Mouse (Mus musculus) intestine, postnatal 0 days (tissue): ENCODE data around the gene Tmc8. TPM values are rescaled to one million over a fixed set of nuclear protein-coding genes. Genes with fewer than 3 reads are reported as not detected.

ENCODE experiments used
- ATAC-seq: fragments of 200-750 bp; cut with Nextera tagmentation; 2 replicates; pipeline ENCODE4 v1.8.0; 2017; ENCODE audit warnings: mild to moderate bottlenecking, moderate TSS enrichment, moderate library complexity
- H3K27ac ChIP-seq: fragments of 300-500 bp; sonication (generic); 2 replicates; pipeline ENCODE4 v1.5.1; 2014; ENCODE audit warnings: mild to moderate bottlenecking, low read depth, low read length, moderate library complexity
- H3K27me3 ChIP-seq: fragments of 300-500 bp; sonication (generic); replicated peaks from 2 replicates; pipeline ENCODE4 v1.6.1; 2014; ENCODE audit warnings: low read length, mixed read lengths; ENCODE audit not compliant: control insufficient read depth, insufficient read depth
- H3K36me3 ChIP-seq: fragments of 300-500 bp; sonication (generic); 2 replicates; pipeline ENCODE4 v1.6.1; 2014; ENCODE audit warnings: mild to moderate bottlenecking, moderate library complexity; ENCODE audit not compliant: control insufficient read depth, insufficient read depth
- H3K4me1 ChIP-seq: fragments of 300-500 bp; sonication (generic); replicated peaks from 2 replicates; pipeline ENCODE4 v1.6.1; 2014; ENCODE audit warnings: antibody characterized with exemption, low read length, mixed read lengths; ENCODE audit not compliant: control insufficient read depth, insufficient read depth
- H3K4me2 ChIP-seq: fragments of 300-500 bp; sonication (generic); replicated peaks from 2 replicates; pipeline ENCODE4 v1.6.1; 2014; ENCODE audit warnings: low read depth, mild to moderate bottlenecking, moderate library complexity
- H3K4me3 ChIP-seq: fragments of 300-500 bp; sonication (generic); 2 replicates; pipeline ENCODE4 v1.5.1; 2014; ENCODE audit warnings: low read depth, low read length
- H3K9ac ChIP-seq: fragments of 300-500 bp; sonication (generic); 2 replicates; pipeline ENCODE4 v1.6.1; 2014; ENCODE audit warnings: mild to moderate bottlenecking, low read depth, low read length
- H3K9me3 ChIP-seq: fragments of 300-500 bp; sonication (generic); 2 replicates; pipeline ENCODE4 v1.6.1; 2016; ENCODE audit warnings: mixed run types; ENCODE audit not compliant: control insufficient read depth
- CTCF ChIP-seq: sonication (generic); IDR thresholded peaks from 2 replicates; pipeline ENCODE4 v1.5.1; 2016; ENCODE audit warnings: low read depth, mild to moderate bottlenecking, control low read depth, antibody characterized with exemption, moderate library complexity
- WGBS: fragments of 180-500 bp; shearing (Covaris S2); extraction: QIAGEN DNeasy Blood & Tissue Kit; methylation state at CpG from one replicate; pipeline ENCODE4 v1.1.7; 2014; 5-methylcytosine and 5-hydroxymethylcytosine counted together
- polyA plus RNA-seq: library from polyadenylated mRNA; unstranded; fragments of >200 nt; fragmentation: Nextera tagmentation; extraction: Ambion mirVana; gene quantifications from 2 replicates; pipeline ENCODE4 v1.2.1, GENCODE M21; 2015

Tmc8 gene
- polyA plus RNA-seq, 1 experiment from 2014 or later, result 18.2 TPM

DNA sequence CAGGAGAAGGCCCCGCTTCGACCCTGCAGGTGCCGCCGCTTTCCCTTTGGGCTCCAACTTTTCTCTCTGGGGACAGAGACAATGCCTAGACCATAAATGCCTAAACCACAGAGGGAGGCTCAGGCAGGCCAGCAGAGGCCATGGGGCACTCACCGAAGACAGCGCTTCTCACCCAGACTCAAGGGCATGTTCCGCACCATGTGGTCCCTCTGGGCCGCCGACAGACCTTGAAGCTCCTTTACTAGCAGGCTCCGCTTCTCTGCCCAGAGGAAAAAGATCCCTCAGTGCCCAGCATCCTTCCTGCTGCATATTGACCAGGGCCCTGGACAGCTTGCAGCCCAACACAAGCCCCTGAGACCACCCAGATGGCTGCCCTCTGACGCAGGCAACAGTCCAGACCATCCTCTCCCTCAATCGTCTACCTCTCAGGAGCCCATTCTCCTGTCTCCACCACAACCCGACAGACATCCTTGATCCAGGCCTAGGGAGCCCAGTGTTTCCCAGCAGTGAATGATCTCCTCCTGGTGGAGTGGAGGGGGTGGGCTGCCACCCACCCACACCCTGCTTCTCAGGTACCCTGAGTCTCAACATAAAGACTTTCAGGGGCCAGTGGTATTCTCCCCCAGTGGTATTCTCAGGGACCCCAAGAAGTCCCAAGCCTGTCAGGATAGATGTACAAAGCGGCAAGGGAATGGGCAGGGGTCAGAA lies 5.6 kb upstream of the Tmc8 start:
- Histone ChIP-seq H3K27ac (no peak overlapping the region), H3K4me3 (no peak overlapping the region), H3K9me3 (no peaks in the 10 kb centered on the region), H3K9ac (no peak overlapping the region), H3K27me3 (no peaks in the 10 kb centered on the region), H3K36me3 (peaks cover 45% of the 10 kb centered on the region; the same call in 1 of the 2 replicates), H3K4me1 (0 out of 2 replicates have a peak, but pooled peaks cover 4% of the 10 kb centered on the region), H3K4me2 (no peak overlapping the region)
- WGBS, result 89% methylated on average over 14 of the region's 14 CpGs
- TF ChIP-seq CTCF, result no peak
- no peak for ATAC-seq

- TF ChIP-seq CTCF, result no peak
- ATAC-seq, result no peak
- Histone ChIP-seq H3K27ac (no peak overlapping the region), H3K9ac (no peak overlapping the region), H3K4me1 (peaks cover 10% of the 10 kb centered on the region; the same call in 1 of the 2 replicates), H3K4me3 (no peak overlapping the region), H3K4me2 (no peak overlapping the region), H3K9me3 (no peaks in the 10 kb centered on the region), H3K36me3 (peaks cover 39% of the 10 kb centered on the region; the same call in 1 of the 2 replicates), H3K27me3 (no peaks in the 10 kb centered on the region)
- 88% methylated on average over 5 of the region's 5 CpGs for WGBS
Observed at GRCm38 (mm10) chr11:117777111-117777510, 4.8 kb upstream of the Tmc8 start.

DNA sequence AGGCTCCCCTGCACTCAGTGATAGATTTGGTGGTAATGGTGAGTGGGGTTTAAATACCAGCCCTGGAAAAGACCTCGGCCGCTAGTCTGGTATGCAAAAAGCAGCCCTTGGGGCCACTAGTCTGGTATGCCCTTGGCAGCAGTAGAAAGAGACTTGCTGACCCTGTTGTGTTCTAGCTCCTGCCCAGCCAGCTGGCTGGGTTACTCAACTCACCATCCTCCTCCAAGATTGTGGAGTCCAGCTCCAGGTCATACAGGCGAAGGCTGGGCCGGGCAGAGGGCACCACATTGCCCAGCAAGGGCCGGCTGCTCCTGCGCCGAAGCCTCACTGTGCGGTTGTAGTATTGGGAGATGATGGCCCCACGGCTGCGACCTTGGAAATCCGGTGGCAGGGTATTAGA lies 3.8 kb upstream of the Tmc8 start:
- Histone ChIP-seq H3K27me3 (no peaks in the 10 kb centered on the region), H3K4me1 (peaks cover 16% of the 10 kb centered on the region; the same call in 1 of the 2 replicates), H3K27ac (no peak overlapping the region), H3K36me3 (peaks cover 34% of the 10 kb centered on the region; the same call in 1 of the 2 replicates), H3K4me2 (peak overlapping the region; percentile 95; the same call in 1 of the 2 replicates), H3K9ac (no peak overlapping the region), H3K9me3 (no peaks in the 10 kb centered on the region), H3K4me3 (no peak overlapping the region)
- 89% methylated on average over 11 of the region's 11 CpGs for WGBS
- ATAC-seq, result no peak
- TF ChIP-seq CTCF, result no peak

DNA sequence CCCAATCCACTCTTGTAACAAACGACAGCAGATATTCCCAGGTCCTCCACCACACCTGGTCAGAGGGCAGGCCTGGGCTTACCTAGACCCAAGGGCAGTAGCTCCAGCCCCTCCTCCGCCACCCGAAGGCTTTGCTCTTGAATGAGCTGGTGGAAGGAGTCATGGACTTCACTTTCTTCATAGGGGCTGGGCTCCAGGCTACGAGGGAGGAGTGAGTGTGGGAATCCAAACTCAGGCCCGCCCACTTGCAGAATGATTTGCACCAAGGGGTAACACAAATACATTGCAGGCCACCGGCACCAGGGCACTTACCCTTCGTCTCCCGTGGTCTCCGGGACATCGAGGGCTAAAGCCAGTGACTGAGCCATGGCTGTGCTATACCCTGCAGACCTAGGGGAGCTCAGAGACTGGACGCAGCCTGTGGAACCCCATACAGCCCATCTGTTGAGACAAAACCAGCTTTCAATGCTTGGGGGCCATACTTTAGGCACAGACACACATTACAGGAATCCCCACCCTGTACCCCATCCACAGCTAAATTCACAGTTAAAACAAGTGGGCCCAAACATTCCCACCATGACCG lies 2.9 kb upstream of the Tmc8 start:
- ATAC-seq, result no peak
- 46% methylated on average over 12 of the region's 12 CpGs for WGBS
- H3K9ac ChIP-seq, result peak overlapping the region; percentile 71

GRCm38 (mm10) chr11:117779434-117780198 lies 2.3 kb upstream of the Tmc8 start:
- Histone ChIP-seq H3K9ac (peak overlapping the region; percentile 71), H3K36me3 (peaks cover 30% of the 10 kb centered on the region; the same call in 1 of the 2 replicates), H3K4me2 (peak overlapping the region; percentile 95), H3K27ac (peak overlapping the region; percentile 94), H3K4me3 (peak overlapping the region; percentile 55), H3K27me3 (no peaks in the 10 kb centered on the region), H3K4me1 (peaks cover 17% of the 10 kb centered on the region; the same call in 1 of the 2 replicates), H3K9me3 (no peaks in the 10 kb centered on the region)
- WGBS, result 4% methylated on average over 38 of the region's 38 CpGs
- ATAC-seq, result peak; percentile 42
- TF ChIP-seq CTCF, result peak; percentile 12; the same call in 1 of the 2 replicates

More for the DNA sequence above, 2.9 kb upstream of the Tmc8 start:
- peaks cover 32% of the 10 kb centered on the region; the same call in 1 of the 2 replicates for H3K36me3 ChIP-seq
- no peak for TF ChIP-seq CTCF
- no peaks in the 10 kb centered on the region for H3K9me3 ChIP-seq
- peaks cover 17% of the 10 kb centered on the region; the same call in 1 of the 2 replicates for H3K4me1 ChIP-seq
- peak overlapping the region; percentile 94 for H3K27ac ChIP-seq
- no peaks in the 10 kb centered on the region for H3K27me3 ChIP-seq
- H3K4me2 ChIP-seq, result peak overlapping the region; percentile 95
- peak overlapping the region; percentile 55 for H3K4me3 ChIP-seq

GRCm38 (mm10) chr11:117780199-117780515 lies 1.7 kb upstream of the Tmc8 start:
- no peaks in the 10 kb centered on the region for H3K27me3 ChIP-seq
- peak overlapping the region; percentile 94 for H3K27ac ChIP-seq
- H3K36me3 ChIP-seq, result peaks cover 24% of the 10 kb centered on the region; the same call in 1 of the 2 replicates
- WGBS, result 5% methylated on average over 14 of the region's 17 CpGs
- TF ChIP-seq CTCF, result no peak
- H3K4me2 ChIP-seq, result peak overlapping the region; percentile 95
- no peaks in the 10 kb centered on the region for H3K9me3 ChIP-seq
- peak; percentile 40 for ATAC-seq
- peak overlapping the region; percentile 55 for H3K4me3 ChIP-seq
- peaks cover 17% of the 10 kb centered on the region; the same call in 1 of the 2 replicates for H3K4me1 ChIP-seq
- peak overlapping the region; percentile 71 for H3K9ac ChIP-seq
